Mouse (Mus musculus): ENCODE data around the gene Lyz2. TPM values are rescaled to one million over a fixed set of nuclear protein-coding genes. Genes with fewer than 3 reads are reported as not detected.
"Not testable (repeated sequence)": the region's sequence is repeated elsewhere in the genome, so short reads cannot be mapped to it uniquely, and the experiment has no call there.

Gene Lyz2
- polyA plus RNA-seq, 1 experiment from 2014 or later: 87.0 TPM

DNA sequence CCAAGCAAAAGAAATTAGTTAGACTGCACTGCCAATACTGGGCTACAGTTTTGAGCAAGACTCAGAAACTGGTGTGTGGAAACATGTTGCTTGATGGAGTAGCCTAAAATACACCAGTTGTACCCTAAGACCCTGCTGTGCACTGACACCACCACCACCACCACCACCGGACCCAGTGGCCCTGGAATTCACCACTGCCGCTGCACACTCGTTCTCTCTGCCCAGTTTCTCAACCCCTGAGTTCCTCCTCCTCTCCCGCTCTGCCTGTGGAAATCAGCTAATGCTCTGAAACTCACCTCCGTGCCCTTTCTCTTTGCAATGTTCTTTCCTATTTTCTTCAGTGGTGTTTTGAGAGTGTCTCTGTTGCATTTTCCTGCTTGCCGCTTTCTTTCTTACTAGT lies 16.2 kb upstream of the Lyz2 start:
- Histone ChIP-seq H3K4me3 (no peak overlapping the region), H3K9ac (no peak overlapping the region), H3K27me3 (replicated peaks) (0 out of 2 replicates have a peak, but pooled peaks cover 18% of the 10 kb centered on the region), H3K27ac (ENCODE audit: poor library complexity, severe bottlenecking) (no peak overlapping the region), H3K36me3 (no peaks in the 10 kb centered on the region), H3K9me3 (replicated peaks) (no peaks in the 10 kb centered on the region), H3K4me2 (no peak overlapping the region), H3K4me1 (replicated peaks) (no peaks in the 10 kb centered on the region)
- no peak for ATAC-seq (ENCODE audit: insufficient number of reproducible peaks, low FRiP score)
- WGBS: 79% methylated on average over 6 of the region's 6 CpGs

DNA sequence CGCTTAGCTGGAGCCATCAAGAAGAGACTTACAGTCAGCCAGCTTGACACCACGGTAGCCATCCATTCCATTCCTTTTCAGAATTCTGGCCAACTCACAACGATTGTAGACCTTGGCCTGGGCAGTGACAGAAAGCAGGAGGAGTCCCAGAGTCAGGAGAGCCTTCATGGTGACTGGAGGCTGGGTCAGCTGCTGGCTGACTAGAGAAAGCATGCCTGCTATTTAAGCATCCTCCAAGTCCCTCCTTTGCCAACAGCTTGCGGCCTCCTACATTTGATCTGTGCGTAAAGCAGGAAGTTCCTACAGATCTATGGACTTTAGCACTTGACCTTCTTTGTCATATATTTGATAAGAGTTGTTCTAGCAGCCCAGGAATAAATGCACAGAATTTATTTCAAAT lies 10.6 kb upstream of the Lyz2 start, which contains the start of gene Lyz1:
Gene Lyz1 (minus strand): TSS at position 198 of the 400 bp plus-strand sequence.
- Histone ChIP-seq H3K4me3 (no peak within 1 kb of the TSS), H3K4me2 (no peak within 1 kb of the TSS), H3K36me3 (no peaks in the 10 kb centered on the region), H3K4me1 (replicated peaks) (peaks cover 8% of the 10 kb centered on the region), H3K9ac (no peak within 1 kb of the TSS), H3K27me3 (replicated peaks) (peaks cover 29% of the 10 kb centered on the region; the same call in 1 of the 2 replicates), H3K9me3 (replicated peaks) (no peaks in the 10 kb centered on the region), H3K27ac (ENCODE audit: poor library complexity, severe bottlenecking) (no peak within 1 kb of the TSS)
- WGBS: 60% methylated on average over 5 of the region's 5 CpGs
- ATAC-seq (ENCODE audit: insufficient number of reproducible peaks, low FRiP score): no peak

DNA sequence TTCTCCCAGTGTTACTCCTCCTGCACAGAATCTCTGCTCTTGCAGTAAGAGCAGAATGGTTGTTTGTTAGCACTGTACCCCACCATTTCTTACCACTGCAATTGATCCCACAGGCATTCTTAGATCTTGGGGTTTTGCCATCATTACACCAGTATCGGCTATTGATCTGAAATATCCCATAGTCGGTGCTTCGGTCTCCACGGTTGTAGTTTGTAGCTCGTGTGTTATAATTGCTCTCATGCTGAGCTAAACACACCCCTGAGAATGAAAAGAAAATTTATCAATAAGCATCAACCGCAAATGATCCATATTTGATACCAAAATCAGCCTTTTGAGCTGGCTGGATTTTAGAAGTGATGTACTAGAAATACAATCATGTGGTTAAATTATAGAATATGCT lies 8.8 kb upstream of the Lyz2 start:
- peaks cover 11% of the 10 kb centered on the region for H3K4me1 ChIP-seq (replicated peaks)
- ATAC-seq (ENCODE audit: insufficient number of reproducible peaks, low FRiP score); H3K9me3 ChIP-seq (replicated peaks); H3K4me3 ChIP-seq; H3K9ac ChIP-seq; H3K4me2 ChIP-seq; H3K36me3 ChIP-seq; H3K27ac ChIP-seq (ENCODE audit: poor library complexity, severe bottlenecking): not testable (repeated sequence)
- WGBS: 89% methylated on average over 6 of the region's 6 CpGs
- peaks cover 25% of the 10 kb centered on the region; the same call in 1 of the 2 replicates for H3K27me3 ChIP-seq (replicated peaks)

DNA sequence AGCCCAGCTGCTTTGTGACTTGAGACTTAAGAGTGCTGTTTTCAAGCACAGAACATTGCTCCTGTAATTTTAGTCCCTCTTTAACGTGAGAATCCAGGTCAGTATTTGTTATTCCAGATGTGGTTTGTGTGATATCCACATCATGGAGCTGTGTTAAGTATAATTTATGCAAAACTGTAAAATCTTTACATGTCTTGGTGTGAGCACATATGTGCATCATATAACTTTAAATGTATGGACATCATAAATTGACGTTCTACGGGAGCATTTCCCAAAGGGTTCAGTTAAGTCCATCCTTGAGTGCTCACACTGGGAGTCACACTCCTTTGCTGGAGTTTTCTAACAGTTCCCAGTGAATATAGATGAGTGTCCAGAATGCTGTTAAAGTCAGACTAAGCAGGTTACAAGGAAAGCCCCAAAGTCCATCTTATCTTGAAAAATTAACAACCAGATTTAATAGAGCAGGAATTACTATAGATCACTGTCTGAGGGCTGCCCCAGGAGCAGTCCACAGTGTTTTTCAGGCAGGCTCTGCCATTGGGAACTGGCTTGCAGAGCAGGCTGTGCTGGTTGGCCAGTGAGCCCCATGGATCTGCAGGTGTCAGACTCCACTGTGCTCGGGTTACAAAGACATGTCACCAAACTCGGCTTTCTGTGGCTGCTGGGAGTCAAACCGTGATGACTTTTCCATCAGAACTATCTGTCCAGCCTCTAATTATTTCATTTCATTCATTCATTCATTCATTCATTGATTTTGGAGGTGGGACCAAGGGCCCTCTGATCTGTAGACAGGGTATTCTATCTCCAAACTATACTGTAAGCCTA lies 8.1 kb upstream of the Lyz2 start:
- 47% methylated on average over 6 of the region's 6 CpGs for WGBS
- H3K27me3 ChIP-seq (replicated peaks): peaks cover 18% of the 10 kb centered on the region; the same call in 1 of the 2 replicates

DNA sequence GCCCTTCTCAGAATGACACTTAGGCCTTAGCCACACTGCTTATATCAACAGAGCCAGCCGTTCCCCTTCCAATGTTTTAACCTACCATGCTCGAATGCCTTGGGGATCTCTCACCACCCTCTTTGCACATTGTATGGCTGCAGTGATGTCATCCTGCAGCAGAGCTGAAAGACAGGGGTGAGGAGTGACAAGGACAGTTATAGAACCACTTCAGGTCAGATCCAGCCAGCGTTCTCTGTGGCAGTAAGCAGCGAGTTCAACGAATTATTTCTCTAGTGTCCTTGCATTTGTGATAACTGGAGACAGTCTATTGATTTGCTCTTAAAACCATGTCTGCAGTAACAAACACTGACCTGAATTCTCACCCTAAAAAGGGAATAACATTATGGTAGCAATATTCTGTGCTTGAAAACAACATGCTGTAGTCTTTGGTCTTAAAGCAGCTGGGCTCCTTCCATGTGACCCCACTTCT lies 6.9 kb upstream of the Lyz2 start:
- not testable (repeated sequence) for H3K4me2 ChIP-seq; H3K4me3 ChIP-seq; H3K9ac ChIP-seq; H3K9me3 ChIP-seq (replicated peaks); H3K36me3 ChIP-seq
- H3K4me1 ChIP-seq (replicated peaks): peaks cover 22% of the 10 kb centered on the region
- peak; percentile 74; the same call in 1 of the 2 replicates for ATAC-seq (ENCODE audit: insufficient number of reproducible peaks, low FRiP score)
- peaks cover 15% of the 10 kb centered on the region; the same call in 1 of the 2 replicates for H3K27me3 ChIP-seq (replicated peaks)
- 31% methylated on average over 5 of the region's 5 CpGs for WGBS
- peak overlapping the region; percentile 85 for H3K27ac ChIP-seq (ENCODE audit: poor library complexity, severe bottlenecking)

More for the DNA sequence above, 8.1 kb upstream of the Lyz2 start:
- Histone ChIP-seq H3K27ac (ENCODE audit: poor library complexity, severe bottlenecking) (no peak overlapping the region), H3K9ac (no peak overlapping the region), H3K36me3 (no peaks in the 10 kb centered on the region), H3K4me3 (no peak overlapping the region), H3K4me1 (replicated peaks) (peaks cover 11% of the 10 kb centered on the region), H3K9me3 (replicated peaks) (no peaks in the 10 kb centered on the region), H3K4me2 (no peak overlapping the region)
- no peak for ATAC-seq (ENCODE audit: insufficient number of reproducible peaks, low FRiP score)

DNA sequence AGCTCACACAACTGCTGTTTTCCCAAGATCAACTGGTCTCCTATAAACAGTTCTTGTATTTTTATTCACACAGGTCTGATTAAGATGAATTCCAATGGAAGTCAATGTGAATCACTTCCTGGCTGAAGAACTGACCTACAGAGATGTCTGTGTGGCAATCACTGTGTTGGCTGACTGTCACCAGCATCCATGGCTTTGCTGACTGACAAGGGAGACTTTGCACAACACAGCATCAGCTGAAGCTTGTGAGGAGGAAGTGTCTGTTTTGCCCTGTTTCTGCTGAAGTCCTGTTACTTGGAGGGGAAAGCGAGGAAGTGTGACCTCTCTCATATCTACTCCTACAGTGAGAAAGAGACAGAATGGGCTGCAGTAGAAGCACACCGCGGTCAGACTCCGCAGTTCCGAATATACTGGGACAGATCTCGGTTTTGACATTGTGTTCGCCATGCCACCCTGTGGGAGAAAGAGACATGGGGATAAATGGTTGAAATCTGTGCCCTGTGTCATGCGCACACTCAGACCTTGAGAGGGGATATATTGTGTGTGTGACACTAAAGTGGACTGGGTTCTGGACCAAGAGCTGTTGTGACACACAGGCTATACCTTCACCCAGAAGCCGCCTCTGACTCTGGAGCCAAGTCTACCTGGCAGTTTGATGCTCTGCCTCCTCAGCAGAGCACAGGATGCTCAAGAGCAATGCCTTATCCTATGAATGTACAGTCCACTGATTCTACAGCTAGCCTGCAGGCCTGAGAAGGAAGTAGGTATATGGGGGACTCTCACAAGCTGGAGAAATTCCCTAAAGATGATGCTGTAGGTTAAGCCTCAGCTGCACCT lies 6.3 kb upstream of the Lyz2 start:
- Histone ChIP-seq H3K4me3 (no peak overlapping the region), H3K9me3 (replicated peaks) (no peaks in the 10 kb centered on the region), H3K9ac (0 out of 2 replicates have a peak overlapping the region, but pooled peaks have one; percentile 12), H3K4me1 (replicated peaks) (peaks cover 22% of the 10 kb centered on the region), H3K27me3 (replicated peaks) (peaks cover 15% of the 10 kb centered on the region; the same call in 1 of the 2 replicates), H3K27ac (ENCODE audit: poor library complexity, severe bottlenecking) (peak overlapping the region; percentile 85), H3K36me3 (no peaks in the 10 kb centered on the region), H3K4me2 (no peak overlapping the region)
- 80% methylated on average over 9 of the region's 9 CpGs for WGBS
- no peak for ATAC-seq (ENCODE audit: insufficient number of reproducible peaks, low FRiP score)

DNA sequence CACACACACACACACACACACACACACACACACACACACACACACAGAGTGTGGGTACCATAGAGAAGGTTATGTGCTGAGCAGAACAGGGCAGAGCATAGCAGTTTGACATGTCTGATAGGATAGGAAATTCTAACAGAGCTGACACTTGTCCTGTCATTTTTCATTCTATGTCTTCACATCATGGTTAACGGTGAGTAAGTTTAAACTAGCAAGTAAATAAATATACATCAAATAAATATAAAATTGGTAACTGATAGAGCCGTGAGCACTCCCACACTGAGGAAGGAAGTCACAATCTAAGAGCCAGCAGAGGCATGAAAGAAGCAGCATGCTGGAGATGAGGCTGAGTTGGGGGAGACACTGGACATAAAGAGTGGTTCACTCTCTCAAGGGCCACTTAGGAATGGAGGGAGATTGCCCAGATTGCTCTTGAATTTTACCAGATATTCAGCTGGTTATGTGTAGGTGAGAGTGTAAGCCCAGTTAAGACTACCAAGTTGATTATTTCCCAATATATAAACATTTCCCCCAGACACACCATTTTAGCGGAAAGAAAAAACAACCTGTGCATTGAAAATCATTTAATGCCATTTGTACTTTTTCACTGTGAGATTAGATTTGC lies 5.2 kb upstream of the Lyz2 start:
- H3K9me3 ChIP-seq (replicated peaks): no peaks in the 10 kb centered on the region
- H3K4me2 ChIP-seq: no peak overlapping the region
- H3K27me3 ChIP-seq (replicated peaks): peaks cover 15% of the 10 kb centered on the region; the same call in 1 of the 2 replicates
- no peaks in the 10 kb centered on the region for H3K36me3 ChIP-seq
- H3K4me1 ChIP-seq (replicated peaks): peaks cover 23% of the 10 kb centered on the region
- H3K27ac ChIP-seq (ENCODE audit: poor library complexity, severe bottlenecking): no peak overlapping the region
- ATAC-seq (ENCODE audit: insufficient number of reproducible peaks, low FRiP score): no peak
- H3K4me3 ChIP-seq: no peak overlapping the region
- WGBS: 71% methylated on average over 3 of the region's 3 CpGs
- no peak overlapping the region for H3K9ac ChIP-seq

DNA sequence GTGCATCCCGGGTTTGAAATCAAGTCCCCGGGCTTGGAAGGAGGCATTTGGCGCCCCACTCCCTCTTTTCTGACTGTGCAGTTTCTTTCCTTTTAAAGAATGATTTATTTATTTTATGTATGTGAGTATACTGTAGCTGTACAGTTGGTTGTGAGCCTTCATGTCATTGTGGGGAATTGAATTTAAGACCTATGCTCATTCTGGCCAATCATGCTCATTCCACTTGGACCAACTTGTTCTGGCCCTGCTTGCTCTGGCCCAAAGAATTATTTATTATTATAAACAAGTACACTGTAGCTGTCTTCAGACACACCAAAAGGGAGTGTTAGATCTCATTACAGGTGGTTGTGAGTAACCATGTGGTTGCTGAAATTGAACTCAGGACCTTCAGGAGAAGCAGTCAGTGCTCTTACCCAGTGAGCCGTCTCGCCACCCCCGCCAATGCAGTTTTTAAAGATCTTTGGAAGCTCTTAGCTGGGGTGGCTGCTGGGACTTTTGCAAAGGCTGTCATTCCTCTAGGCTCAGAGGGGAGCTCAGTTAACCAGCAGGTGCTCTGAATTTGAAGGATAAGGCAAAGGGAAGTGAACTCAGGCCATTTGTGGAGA lies 4.3 kb upstream of the Lyz2 start:
- H3K4me3 ChIP-seq: no peak overlapping the region
- no peaks in the 10 kb centered on the region for H3K36me3 ChIP-seq
- peaks cover 16% of the 10 kb centered on the region; the same call in 1 of the 2 replicates for H3K27me3 ChIP-seq (replicated peaks)
- H3K4me2 ChIP-seq: no peak overlapping the region
- H3K4me1 ChIP-seq (replicated peaks): peaks cover 31% of the 10 kb centered on the region
- WGBS: 74% methylated on average over 6 of the region's 6 CpGs
- H3K9me3 ChIP-seq (replicated peaks): no peaks in the 10 kb centered on the region
- no peak overlapping the region for H3K9ac ChIP-seq
- H3K27ac ChIP-seq (ENCODE audit: poor library complexity, severe bottlenecking): no peak overlapping the region
- no peak for ATAC-seq (ENCODE audit: insufficient number of reproducible peaks, low FRiP score)

DNA sequence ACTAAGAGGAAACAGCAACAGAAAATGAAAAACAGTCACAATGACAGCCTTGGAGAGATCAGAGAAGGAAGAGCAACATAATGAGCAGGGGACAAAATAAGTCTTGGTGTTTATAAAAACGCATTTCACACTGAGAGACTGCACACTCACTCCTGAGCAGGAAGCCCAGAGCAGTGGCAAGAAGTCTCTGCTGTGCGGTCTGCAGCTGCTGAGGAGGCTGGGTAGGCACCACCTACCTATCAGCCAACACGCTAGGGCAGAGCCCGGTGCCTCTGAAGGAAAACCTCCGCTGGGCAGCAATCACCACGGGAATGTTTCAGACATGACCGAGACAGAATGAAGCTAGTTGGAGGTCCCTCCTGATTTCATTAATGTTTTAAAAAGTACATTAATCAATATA lies 3.5 kb upstream of the Lyz2 start:
- not testable (repeated sequence) for H3K4me3 ChIP-seq; H3K9ac ChIP-seq; ATAC-seq (ENCODE audit: insufficient number of reproducible peaks, low FRiP score); H3K9me3 ChIP-seq (replicated peaks); H3K36me3 ChIP-seq; H3K27ac ChIP-seq (ENCODE audit: poor library complexity, severe bottlenecking); H3K4me2 ChIP-seq
- Histone ChIP-seq H3K4me1 (replicated peaks) (peaks cover 32% of the 10 kb centered on the region), H3K27me3 (replicated peaks) (peaks cover 12% of the 10 kb centered on the region)
- 56% methylated on average over 4 of the region's 7 CpGs for WGBS

DNA sequence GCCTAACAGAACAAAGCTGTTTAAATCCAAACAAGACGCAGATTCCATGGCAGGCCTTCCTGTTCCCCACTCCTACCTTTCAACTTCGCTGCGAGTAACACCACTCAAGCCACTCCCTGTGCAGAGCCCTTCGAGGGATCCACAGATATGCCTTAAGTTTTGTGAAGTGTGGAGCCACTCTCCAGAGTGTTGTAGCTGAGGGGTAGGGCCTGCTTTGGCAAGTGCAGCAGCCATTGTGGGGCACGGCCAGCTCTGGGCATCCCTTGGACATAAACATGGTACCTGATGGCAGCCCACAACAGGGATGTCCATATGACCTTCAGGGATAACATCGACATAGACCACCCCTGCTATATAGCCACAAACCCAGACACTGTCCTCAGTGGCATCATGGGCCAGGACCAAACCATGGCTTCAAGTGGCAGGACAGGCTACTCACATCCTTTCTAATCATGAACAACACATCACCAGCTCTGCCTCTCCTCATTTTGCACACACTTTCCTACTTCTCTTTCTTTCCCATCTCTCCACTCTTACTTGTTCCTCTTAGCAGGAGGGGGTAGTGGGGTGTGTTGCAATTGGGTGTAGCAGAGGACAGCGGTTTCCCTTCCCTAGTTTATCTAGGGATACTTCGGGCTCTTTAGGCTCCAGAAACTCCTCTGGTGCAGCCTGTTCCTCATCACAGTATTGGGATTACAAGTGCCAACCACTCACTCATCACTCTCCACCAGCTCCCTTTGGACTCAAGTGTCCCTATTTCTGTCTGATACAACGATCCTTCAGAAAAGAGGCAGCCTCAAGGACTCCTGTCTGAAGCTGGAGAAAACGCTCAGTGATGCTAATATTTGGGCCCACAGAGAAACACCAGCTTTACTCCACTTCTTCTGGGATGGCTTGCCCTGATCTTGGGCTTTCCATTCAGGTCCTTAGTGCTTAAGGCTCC lies 2.7 kb upstream of the Lyz2 start:
- H3K9ac ChIP-seq: no peak overlapping the region
- peak overlapping the region; percentile 44; the same call in 1 of the 2 replicates for H3K27ac ChIP-seq (ENCODE audit: poor library complexity, severe bottlenecking)
- H3K4me3 ChIP-seq: no peak overlapping the region
- no peak for ATAC-seq (ENCODE audit: insufficient number of reproducible peaks, low FRiP score)
- H3K36me3 ChIP-seq: no peaks in the 10 kb centered on the region
- WGBS: 56% methylated on average over 10 of the region's 10 CpGs
- no peak overlapping the region for H3K4me2 ChIP-seq
- no peaks in the 10 kb centered on the region for H3K9me3 ChIP-seq (replicated peaks)
- H3K4me1 ChIP-seq (replicated peaks): peaks cover 32% of the 10 kb centered on the region
- H3K27me3 ChIP-seq (replicated peaks): peaks cover 17% of the 10 kb centered on the region
